Mouse (Mus musculus) limb, embryonic 13.5 days (tissue): ENCODE measurements around the gene Gsdma. TPM values are rescaled to one million over a fixed set of nuclear protein-coding genes. Genes with fewer than 3 reads are reported as not detected.
A peak's percentile ranks its signal among the peaks of the same experiment; 100 is the strongest.
"Not testable (repeated sequence)": the region's sequence is repeated elsewhere in the genome, so short reads cannot be mapped to it uniquely, and the experiment has no call there.

Experiments used
- ATAC-seq: fragments of 200-750 bp; cut with Nextera tagmentation; 2 replicates; pipeline ENCODE4 v1.8.0; 2017; ENCODE audit warnings: low read depth, moderate number of reproducible peaks, moderate TSS enrichment; ENCODE audit not compliant: low FRiP score
- H3K27ac ChIP-seq: fragments of 300-500 bp; sonication (generic); 2 replicates; pipeline ENCODE4 v1.5.1; 2015; ENCODE audit warnings: inconsistent platforms, mild to moderate bottlenecking, moderate library complexity
- H3K27me3 ChIP-seq: fragments of 300-500 bp; sonication (generic); 2 replicates; pipeline ENCODE4 v1.6.1; 2015; ENCODE audit warnings: mild to moderate bottlenecking, inconsistent platforms
- H3K36me3 ChIP-seq: fragments of 300-500 bp; sonication (generic); 2 replicates; pipeline ENCODE4 v1.6.1; 2015; ENCODE audit warnings: inconsistent platforms, mild to moderate bottlenecking, moderate library complexity
- H3K4me1 ChIP-seq: fragments of 300-500 bp; sonication (generic); 2 replicates; pipeline ENCODE4 v1.6.1; 2015; ENCODE audit warnings: inconsistent platforms
- H3K4me2 ChIP-seq: fragments of 300-500 bp; sonication (generic); replicated peaks from 2 replicates; pipeline ENCODE4 v1.6.1; 2015; ENCODE audit warnings: inconsistent platforms, mild to moderate bottlenecking, moderate library complexity
- H3K4me3 ChIP-seq: fragments of 300-500 bp; sonication (generic); 2 replicates; pipeline ENCODE4 v1.5.1; 2015; ENCODE audit warnings: moderate library complexity, mild to moderate bottlenecking, inconsistent platforms
- H3K9ac ChIP-seq: fragments of 300-500 bp; sonication (generic); 2 replicates; pipeline ENCODE4 v1.6.1; 2015; ENCODE audit warnings: mild to moderate bottlenecking, inconsistent platforms
- H3K9me3 ChIP-seq: fragments of 300-500 bp; sonication (generic); 2 replicates; pipeline ENCODE4 v1.6.1; 2016; ENCODE audit warnings: inconsistent platforms
- WGBS: fragments of 180-500 bp; shearing (Covaris S2); methylation state at CpG from one replicate; pipeline ENCODE4 v1.1.7; 2015; 5-methylcytosine and 5-hydroxymethylcytosine counted together
- polyA plus RNA-seq: library from polyadenylated mRNA; unstranded; fragments of >200 nt; fragmentation: Nextera tagmentation; extraction: Ambion mirVana; gene quantifications from 2 replicates; pipeline ENCODE4 v1.2.1, GENCODE M21; 2015

Gsdma gene
- polyA plus RNA-seq, 1 experiment from 2014 or later, result 0.10 TPM

GRCm38 (mm10) chr11:98646459-98646858, 17.7 kb upstream of the Gsdma start, which contains the start of gene Gsdma2:
TSS of gene Gsdma2 (plus strand) at chr11:98646759.
- Histone ChIP-seq H3K27ac (no peak within 1 kb of the TSS), H3K9me3 (no peaks in the 10 kb centered on the region), H3K4me1 (no peaks in the 10 kb centered on the region), H3K36me3 (no peaks in the 10 kb centered on the region), H3K27me3 (peaks cover 20% of the 10 kb centered on the region), H3K4me2 (no peak within 1 kb of the TSS), H3K9ac (no peak within 1 kb of the TSS), H3K4me3 (no peak within 1 kb of the TSS)
- WGBS, result 62% methylated on average over 2 of the region's 2 CpGs
- ATAC-seq, result no peak

GRCm38 (mm10) chr11:98655076-98655475, 9.1 kb upstream of the Gsdma start:
- ATAC-seq, H3K36me3 ChIP-seq: not testable (repeated sequence)
- 7% methylated on average over 7 of the region's 7 CpGs for WGBS

GRCm38 (mm10) chr11:98660517-98660916, 3.6 kb upstream of the Gsdma start:
- Histone ChIP-seq H3K27ac (no peak overlapping the region), H3K9ac (no peak overlapping the region), H3K36me3 (no peaks in the 10 kb centered on the region), H3K4me3 (no peak overlapping the region), H3K4me2 (peak overlapping the region; percentile 23), H3K4me1 (no peaks in the 10 kb centered on the region), H3K9me3 (no peaks in the 10 kb centered on the region), H3K27me3 (peaks cover 13% of the 10 kb centered on the region)
- 10% methylated on average over 6 of the region's 6 CpGs for WGBS
- 0 out of 2 replicates have a peak, but pooled peaks have one; percentile 15 for ATAC-seq

More at GRCm38 (mm10) chr11:98655076-98655475, 9.1 kb upstream of the Gsdma start:
- H3K27ac ChIP-seq, H3K9me3 ChIP-seq, H3K4me3 ChIP-seq, H3K4me1 ChIP-seq, H3K4me2 ChIP-seq, H3K9ac ChIP-seq: not testable (repeated sequence)
- H3K27me3 ChIP-seq, result peaks cover 12% of the 10 kb centered on the region; the same call in 1 of the 2 replicates

GRCm38 (mm10) chr11:98668984-98669383, 4.8 kb downstream of the Gsdma start:
- no peak overlapping the region for H3K4me2 ChIP-seq
- H3K4me3 ChIP-seq, result no peak overlapping the region
- H3K9ac ChIP-seq, result no peak overlapping the region
- no peak for ATAC-seq
- peaks cover 54% of the 10 kb centered on the region for H3K27me3 ChIP-seq
- WGBS, result 58% methylated on average over 2 of the region's 2 CpGs
- no peaks in the 10 kb centered on the region for H3K4me1 ChIP-seq
- no peaks in the 10 kb centered on the region for H3K9me3 ChIP-seq
- H3K27ac ChIP-seq, result no peak overlapping the region
- no peaks in the 10 kb centered on the region for H3K36me3 ChIP-seq

GRCm38 (mm10) chr11:98671284-98671815, 7.2 kb downstream of the Gsdma start:
- no peaks in the 10 kb centered on the region for H3K4me1 ChIP-seq
- H3K4me3 ChIP-seq, result no peak overlapping the region
- no peak overlapping the region for H3K9ac ChIP-seq
- no peak overlapping the region for H3K4me2 ChIP-seq
- WGBS, result 73% methylated on average over 3 of the region's 3 CpGs
- H3K27me3 ChIP-seq, result peaks cover 48% of the 10 kb centered on the region
- no peak for ATAC-seq
- H3K27ac ChIP-seq, result no peak overlapping the region
- no peaks in the 10 kb centered on the region for H3K9me3 ChIP-seq
- H3K36me3 ChIP-seq, result no peaks in the 10 kb centered on the region

- Histone ChIP-seq H3K27me3 (peaks cover 43% of the 10 kb centered on the region), H3K4me1 (no peaks in the 10 kb centered on the region), H3K9ac (no peak overlapping the region), H3K27ac (no peak overlapping the region), H3K36me3 (no peaks in the 10 kb centered on the region), H3K4me3 (no peak overlapping the region), H3K4me2 (no peak overlapping the region), H3K9me3 (no peaks in the 10 kb centered on the region)
- ATAC-seq, result no peak
- 58% methylated on average over 5 of the region's 5 CpGs for WGBS
Observed at GRCm38 (mm10) chr11:98671857-98672256, 7.7 kb downstream of the Gsdma start.

GRCm38 (mm10) chr11:98672482-98672881, 8.3 kb downstream of the Gsdma start:
- Histone ChIP-seq H3K27me3 (peaks cover 37% of the 10 kb centered on the region), H3K9me3 (no peaks in the 10 kb centered on the region), H3K36me3 (no peaks in the 10 kb centered on the region), H3K4me1 (no peaks in the 10 kb centered on the region), H3K4me2 (no peak overlapping the region), H3K27ac (no peak overlapping the region), H3K9ac (no peak overlapping the region), H3K4me3 (no peak overlapping the region)
- no peak for ATAC-seq
- WGBS, result 90% methylated on average over 5 of the region's 5 CpGs

DNA sequence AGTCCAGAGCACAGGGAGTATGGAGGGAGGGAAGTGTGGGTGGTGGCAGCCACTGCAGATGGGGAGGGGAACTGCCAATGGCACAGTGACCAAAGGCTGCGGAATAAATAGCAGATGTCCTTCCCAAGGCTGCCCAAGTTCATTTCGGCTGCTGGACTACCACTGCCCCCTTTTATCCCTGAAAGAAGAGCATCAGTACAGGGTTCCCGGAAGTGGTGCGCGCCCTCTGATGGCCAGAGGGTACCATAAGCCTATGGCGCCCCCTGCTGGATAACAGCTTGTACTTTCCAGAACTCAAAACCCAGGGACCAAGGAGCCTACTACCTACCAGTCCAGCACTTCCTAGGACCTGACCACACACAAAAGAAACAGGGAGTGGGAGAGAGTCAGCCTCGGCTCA, 9.0 kb downstream of the Gsdma start:
- not testable (repeated sequence) for H3K4me1 ChIP-seq, H3K27ac ChIP-seq, H3K9me3 ChIP-seq, H3K4me3 ChIP-seq, ATAC-seq, H3K9ac ChIP-seq, H3K36me3 ChIP-seq
- peaks cover 30% of the 10 kb centered on the region for H3K27me3 ChIP-seq
- 6% methylated on average over 7 of the region's 7 CpGs for WGBS
- peak overlapping the region; percentile 42 for H3K4me2 ChIP-seq

DNA sequence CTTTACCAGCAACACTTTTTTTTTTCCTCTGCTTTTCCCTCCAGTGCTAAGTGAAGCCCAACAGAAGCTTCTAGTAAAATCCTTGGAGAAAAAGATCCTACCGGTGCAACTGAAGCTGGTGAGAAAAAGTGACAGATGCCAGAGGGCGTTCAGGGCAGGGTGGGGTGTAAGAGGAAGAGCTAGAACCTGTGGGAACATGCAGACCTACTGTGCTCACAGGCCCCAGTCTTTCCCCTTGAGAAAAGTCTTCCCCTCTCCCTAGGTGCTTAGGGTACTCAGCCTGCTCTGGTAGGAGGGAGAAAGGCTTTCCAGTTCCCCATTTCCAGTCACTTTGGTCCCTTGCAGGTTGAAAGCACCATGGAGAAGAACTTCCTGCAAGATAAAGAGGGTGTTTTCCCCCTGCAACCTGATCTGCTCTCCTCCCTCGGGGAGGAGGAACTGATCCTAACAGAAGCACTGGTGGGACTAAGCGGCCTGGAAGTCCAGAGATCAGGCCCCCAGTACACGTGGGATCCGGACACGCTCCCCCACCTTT, 11.7 kb downstream of the Gsdma start:
- Histone ChIP-seq H3K4me1 (no peaks in the 10 kb centered on the region), H3K27ac (no peak overlapping the region), H3K9ac (peak overlapping the region; percentile 13; the same call in 1 of the 2 replicates), H3K36me3 (no peaks in the 10 kb centered on the region), H3K9me3 (no peaks in the 10 kb centered on the region), H3K27me3 (peaks cover 13% of the 10 kb centered on the region), H3K4me3 (no peak overlapping the region), H3K4me2 (no peak overlapping the region)
- 33% methylated on average over 7 of the region's 7 CpGs for WGBS
- ATAC-seq, result no peak

- no peak overlapping the region for H3K9ac ChIP-seq
- no peak overlapping the region for H3K27ac ChIP-seq
- no peak overlapping the region for H3K4me3 ChIP-seq
- H3K36me3 ChIP-seq, result no peaks in the 10 kb centered on the region; the same call in 1 of the 2 replicates
- H3K4me2 ChIP-seq, result no peak overlapping the region
- peaks cover 16% of the 10 kb centered on the region for H3K4me1 ChIP-seq
- WGBS, result 91% methylated on average over 1 of the region's 1 CpGs
- no peaks in the 10 kb centered on the region for H3K27me3 ChIP-seq
- H3K9me3 ChIP-seq, result no peaks in the 10 kb centered on the region
- no peak for ATAC-seq
Observed at GRCm38 (mm10) chr11:98680023-98680422, 15.9 kb downstream of the Gsdma start.

GRCm38 (mm10) chr11:98680595-98680994, 16.4 kb downstream of the Gsdma start:
- H3K36me3 ChIP-seq, H3K9ac ChIP-seq, H3K27me3 ChIP-seq, H3K9me3 ChIP-seq, ATAC-seq, H3K4me2 ChIP-seq, H3K4me3 ChIP-seq, H3K27ac ChIP-seq: not testable (repeated sequence)
- 89% methylated on average over 4 of the region's 4 CpGs for WGBS
- H3K4me1 ChIP-seq, result peaks cover 16% of the 10 kb centered on the region

DNA sequence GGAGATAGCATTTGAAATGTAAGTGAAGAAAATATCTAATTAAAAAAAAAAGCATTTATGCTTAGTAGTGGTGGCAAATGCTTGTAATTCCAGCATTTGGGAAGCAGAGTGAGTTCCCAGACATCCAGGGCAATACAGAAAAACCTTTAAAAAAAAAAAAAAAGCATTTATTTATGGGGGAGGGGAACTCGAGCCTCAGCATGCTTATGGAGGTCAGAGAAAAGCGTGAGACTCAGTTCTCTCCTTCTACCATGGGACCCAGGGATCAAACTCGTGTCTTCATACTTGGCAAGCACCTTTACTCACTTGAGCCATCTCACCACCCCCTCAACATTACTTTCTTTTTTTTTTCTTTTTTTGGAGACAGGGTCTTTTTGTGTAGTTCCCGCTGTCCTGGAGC, 17.0 kb downstream of the Gsdma start:
- peaks cover 16% of the 10 kb centered on the region for H3K4me1 ChIP-seq
- no peak overlapping the region for H3K27ac ChIP-seq
- H3K9ac ChIP-seq, result no peak overlapping the region
- H3K9me3 ChIP-seq, result no peaks in the 10 kb centered on the region
- no peak for ATAC-seq
- H3K36me3 ChIP-seq, result peaks cover 11% of the 10 kb centered on the region
- no peak overlapping the region for H3K4me2 ChIP-seq
- no peaks in the 10 kb centered on the region for H3K27me3 ChIP-seq
- H3K4me3 ChIP-seq, result no peak overlapping the region
- WGBS, result 81% methylated on average over 4 of the region's 4 CpGs
